Mouse (Mus musculus) kidney, adult 8-10 months (tissue): Measurements from ENCODE around the gene Cd83.

Experiments used
- DNase-seq, 2 experiments: peaks; one replicate each; pipeline ENCODE4 v3.0.0; 2022

The Cd83 gene

DNA sequence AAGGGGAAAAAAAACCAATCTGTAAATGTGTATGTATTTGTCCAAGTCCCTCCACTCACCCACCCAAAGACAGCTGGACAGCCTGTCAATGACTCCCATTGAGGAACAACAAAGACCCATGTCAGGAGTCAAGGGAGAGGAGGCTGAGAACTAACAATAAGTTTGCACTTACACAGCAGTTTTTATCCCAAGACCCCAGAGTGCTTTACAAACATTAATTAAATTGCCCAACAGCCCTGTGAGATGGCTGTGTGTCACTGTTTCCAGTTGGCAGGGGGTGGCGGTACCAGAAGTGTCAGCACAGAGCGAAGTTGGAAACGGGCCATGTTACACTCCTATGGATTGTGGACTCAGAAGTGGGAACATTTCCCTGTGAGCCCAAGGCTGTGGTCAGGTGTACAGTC, 22.7 kb downstream of the Cd83 start:
- DNase-seq = no peak

DNA sequence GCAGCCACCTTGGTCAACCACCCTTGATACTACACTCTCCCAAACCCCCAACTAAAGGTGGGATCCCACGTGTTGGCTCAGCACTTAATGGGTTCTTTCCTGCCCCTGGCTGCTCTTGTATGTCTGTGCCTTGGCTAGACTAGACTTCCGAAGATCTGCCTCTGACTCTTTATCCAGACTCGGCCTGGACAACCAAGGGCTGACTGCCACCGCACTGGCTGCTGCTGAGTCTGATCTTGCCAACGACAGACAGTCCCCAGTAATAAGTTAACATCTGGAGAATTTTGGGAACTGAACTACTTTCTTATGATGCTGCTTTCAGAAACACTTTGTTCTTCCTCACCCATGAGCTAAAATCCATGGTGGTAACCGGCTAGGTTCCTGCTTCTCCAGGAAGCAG, 26.0 kb downstream of the Cd83 start:
- no peak for DNase-seq

DNA sequence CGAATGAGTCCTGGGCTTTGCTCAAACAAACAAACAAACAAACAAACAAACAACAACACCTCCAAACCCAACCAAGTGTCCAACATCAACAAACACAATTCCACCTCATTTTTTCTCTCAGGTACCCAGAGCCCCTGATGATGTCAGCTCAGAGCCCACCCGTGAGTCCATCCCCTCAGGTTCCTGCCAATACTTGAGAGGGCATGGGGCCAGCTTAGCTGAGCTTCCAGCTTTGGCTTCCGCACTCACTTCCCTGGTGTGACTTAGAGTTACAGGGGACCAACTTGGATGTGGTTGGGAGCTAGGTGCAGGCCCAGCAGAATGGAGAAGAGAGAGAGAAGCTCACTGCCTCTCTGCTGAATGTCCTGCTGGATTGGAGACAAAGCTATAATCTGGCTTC, 27.3 kb downstream of the Cd83 start:
- DNase-seq = no peak

DNA sequence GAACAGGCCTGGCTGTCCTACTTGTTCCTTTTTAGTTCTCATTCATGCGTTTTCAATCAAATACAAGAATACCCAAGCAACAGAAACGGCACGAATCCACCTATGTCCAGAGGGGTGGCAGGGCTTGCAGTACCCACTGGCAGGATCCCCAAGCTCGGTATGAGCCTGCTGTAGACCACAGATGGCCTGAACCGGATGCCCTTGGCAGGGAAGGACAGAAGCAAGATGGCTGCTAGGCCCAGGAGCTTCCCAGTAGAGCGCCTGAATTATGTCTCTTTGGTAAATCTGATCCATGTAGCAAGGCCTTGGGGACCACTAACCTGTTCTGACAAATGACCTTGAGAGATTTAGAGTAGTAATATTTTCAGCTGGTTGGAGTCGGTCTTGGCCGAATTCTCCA, 28.9 kb downstream of the Cd83 start:
- no peak for DNase-seq

DNA sequence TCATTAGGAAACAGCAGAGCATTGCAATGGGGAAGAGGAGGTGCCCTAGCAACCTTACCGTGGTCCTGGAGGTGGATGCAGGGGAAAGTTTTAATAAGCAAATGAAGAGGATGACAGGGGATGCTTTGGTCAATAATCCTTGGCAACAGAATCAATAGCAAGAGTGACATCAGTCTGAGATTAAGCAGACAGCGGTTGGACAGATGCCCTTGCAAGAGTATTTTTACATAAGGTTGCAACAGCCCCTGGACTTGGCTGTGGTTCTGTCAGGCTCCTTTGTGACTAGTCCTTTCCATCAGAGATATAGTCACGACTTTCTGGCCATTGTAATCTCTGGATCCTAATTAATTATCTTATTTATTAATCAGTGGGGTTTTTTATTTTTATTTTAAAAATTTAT, 32.9 kb downstream of the Cd83 start:
- DNase-seq = no peak

DNA sequence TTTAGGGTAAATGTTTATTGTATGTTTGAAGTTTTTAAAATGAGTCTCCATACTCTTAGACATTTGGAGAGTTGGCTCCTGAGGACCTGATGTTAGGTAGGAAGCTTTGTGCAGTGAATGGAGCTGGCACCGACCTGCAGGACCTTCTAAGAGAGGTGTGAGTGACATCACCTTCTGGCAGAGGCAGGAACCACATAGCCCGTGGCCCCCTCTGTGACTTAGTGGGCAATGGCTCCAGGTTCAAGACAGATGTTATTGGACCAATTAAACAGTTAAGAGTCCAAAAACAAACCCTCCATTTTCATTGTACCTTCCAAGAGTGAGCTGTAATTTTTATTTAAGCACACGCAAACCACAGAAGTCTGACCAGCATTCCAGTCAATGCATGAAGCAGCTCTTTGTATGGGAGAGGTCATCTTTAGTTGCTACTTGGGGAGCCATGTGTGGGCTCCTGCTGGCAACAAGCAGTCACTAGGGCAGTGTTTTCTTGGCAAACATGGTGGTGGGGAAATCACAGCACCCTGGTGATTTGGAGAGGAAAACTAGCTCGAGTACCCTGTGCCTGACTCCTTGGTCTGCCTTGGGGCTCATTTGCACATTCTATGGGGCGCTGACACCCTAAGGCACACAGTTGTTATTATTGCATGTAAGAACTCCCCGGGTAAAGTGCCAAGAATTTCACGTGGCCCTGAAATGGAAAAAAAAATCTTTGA, 33.9 kb downstream of the Cd83 start:
- DNase-seq = peak in 1 of 2 experiments; percentile 11

DNA sequence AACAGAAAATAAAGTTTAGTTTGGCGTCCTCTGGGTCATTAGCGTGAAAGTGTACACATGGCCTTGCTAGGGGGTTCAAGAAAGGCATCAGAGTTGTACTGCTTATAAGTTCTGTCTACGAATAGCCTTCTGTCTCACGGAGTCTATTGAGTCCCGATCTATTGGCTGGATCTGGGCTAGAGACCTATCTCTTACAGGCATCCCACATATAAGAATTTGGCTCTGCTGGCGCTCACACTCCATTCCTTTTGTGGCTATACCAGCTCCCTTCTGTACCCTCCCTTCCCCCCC, 34.4 kb downstream of the Cd83 start:
- no peak for DNase-seq

DNA sequence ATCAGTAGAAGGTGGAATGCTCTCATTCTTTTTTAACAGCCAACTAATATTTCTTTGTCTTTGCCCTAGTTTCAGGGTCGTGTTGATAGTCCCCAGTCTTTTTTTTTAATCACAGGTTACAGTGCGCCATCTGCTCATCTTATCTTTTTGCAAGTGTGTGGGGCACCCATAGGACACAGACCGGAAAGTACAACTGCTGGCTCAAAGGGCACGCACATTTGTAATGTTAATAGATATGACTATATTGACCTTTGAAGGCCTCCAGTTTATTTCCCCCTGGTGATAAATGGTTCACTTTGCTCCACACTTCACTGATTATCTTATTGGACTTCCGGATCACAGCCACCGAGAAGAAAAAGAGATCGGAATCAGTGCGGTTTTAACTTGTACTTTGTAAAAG, 35.5 kb downstream of the Cd83 start:
- DNase-seq = no peak

DNA sequence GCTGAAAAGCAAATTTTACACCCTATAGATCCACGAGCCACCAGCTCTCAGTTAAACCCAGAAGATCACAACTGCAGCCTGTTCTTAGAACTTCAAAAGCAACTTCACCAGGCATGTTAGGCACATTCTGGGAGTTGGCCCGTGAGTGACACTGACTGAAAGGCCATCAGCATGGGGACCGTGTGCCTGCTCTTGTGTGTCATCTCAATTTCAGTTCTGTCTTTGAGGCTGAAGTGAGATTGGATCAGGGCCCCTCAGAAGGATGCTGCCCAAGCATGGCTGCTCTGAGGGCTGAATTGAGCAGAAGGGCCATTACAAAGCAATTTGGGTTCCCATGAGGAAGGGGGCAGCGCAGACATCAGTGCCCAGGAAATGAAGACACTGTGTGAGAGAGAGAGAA, 37.7 kb downstream of the Cd83 start:
- DNase-seq = no peak

DNA sequence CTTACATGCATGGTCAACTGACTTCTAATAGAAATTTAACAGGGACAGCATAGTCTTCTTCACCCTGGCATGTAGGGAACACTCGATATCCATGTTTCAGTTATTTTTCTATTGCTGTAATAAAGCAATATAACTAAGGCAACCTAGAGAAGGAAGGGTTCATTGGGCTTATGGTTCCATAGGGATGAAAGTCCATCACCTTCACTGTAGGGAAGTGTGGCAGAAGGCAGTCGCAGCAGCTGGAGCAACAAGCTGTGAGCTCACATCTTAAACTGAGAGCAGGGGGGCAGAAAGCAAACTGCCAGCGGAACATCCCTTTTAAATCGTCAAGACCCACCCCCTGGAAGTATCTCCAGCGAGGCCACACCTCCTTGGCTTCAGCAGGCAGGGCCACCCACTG, 44.1 kb downstream of the Cd83 start:
- DNase-seq = no peak

DNA sequence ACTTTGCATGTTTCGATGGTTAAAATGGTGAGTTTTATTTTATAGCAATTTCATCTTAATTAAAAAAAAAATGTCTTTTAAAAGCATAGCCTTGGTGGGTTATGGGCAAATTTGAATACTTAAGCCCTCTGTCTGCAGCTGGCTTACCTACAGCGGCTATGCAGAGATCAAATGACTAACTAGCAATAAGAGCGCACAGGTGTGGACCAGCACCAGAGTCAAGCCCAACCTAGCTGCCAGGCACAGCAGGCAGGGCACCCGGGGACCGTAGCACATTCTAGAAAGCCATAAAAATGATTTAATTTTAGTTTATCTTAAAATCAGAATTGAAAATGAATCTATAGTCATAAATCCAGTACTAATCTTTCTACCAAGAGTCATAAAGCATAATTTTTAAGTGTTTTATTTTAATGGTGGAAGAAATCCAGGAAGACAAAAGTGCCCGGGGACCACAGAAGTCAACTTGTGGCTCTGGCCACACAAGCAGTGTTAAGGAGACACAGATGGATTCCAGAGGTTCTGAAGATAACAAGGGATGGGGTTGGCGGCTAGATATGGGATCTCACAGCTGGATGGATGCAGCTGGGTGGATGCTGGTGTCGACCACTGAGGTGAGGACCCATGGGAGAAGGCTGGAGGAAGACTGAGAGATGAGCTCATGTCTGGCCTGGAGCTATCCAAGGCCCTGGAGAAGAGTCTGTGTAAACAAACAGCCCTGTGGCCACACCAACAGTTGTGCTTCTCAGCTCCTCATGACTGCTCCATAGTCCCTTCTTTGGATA, 46.5 kb downstream of the Cd83 start:
- peak in 1 of 2 experiments; percentile 9 for DNase-seq

DNA sequence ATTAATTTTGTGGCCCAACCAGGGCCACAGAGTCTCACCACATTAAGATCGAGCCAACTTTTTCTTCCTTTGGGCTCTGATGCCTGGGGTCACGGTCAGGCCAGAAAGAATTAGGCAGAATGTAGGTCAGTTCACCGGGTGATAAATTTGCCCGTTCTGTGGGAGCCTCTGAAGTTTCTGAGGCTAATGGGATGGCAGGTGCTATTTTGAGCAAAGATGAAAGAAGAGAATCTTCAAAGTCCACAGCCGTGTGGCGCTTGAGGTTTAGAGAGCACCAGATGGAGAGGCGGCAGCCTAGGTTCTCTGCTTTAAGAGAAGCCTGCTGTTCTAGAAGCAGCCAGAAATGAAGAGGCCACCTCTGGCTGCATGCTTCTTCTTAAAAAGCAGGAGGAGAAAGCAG, 48.2 kb downstream of the Cd83 start:
- no peak for DNase-seq

DNA sequence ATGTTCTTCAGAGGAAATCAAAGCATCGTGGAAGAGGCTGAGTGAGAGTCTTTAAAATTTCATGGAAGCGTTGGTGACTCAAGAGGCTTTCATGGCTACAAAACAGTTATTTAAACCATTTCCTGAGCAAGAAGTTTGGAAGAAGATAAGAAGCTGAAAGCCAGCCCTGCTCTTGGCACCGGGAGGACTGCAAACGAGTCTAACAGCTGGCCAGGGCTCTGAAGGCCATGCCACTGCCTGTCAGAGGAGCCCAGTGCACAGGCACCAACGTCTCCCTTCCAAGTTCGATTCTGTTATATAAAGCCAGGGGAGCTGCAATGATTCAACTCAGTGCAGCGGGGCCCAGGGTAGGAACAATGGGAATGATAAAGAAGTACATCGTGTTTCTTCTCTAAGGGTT, 51.8 kb downstream of the Cd83 start:
- DNase-seq = no peak

DNA sequence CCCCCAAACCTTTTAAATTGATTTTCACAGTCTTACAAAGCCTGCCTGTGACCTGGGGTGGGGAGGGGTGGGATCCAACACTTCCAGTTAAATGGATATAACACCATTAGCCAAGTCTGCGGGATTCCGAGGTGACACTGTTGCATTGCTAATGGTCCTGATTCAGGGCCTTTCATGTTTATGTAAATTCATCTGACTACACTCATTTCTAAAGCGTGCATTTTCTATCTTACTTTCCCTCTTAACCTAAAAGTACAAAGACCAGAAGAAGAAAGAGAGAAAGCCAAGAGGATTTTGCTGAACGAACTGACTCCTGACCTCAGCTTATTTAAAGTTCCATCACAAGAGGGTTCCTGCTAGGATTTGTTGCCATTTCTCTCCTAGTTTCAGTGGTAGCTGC, 53.2 kb downstream of the Cd83 start:
- DNase-seq = no peak

DNA sequence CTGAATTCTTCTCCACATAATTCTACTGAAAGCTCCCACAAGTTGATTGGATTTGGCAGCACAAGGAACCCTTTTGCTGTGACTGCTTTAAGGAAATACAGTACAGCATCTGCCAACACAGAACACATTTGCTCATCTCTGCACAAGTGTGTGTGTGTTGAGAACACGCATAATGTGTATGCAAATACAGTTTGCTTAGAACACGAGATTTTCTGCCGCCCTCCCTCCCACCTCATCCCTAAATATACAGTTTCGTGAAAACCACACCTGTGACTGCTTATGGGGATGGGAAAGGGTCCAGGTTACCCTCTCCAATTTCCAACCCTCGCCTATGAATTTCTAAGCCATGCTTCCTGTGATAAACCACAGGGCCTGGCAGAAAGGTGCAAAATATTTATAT, 60.6 kb downstream of the Cd83 start:
- no peak for DNase-seq

DNA sequence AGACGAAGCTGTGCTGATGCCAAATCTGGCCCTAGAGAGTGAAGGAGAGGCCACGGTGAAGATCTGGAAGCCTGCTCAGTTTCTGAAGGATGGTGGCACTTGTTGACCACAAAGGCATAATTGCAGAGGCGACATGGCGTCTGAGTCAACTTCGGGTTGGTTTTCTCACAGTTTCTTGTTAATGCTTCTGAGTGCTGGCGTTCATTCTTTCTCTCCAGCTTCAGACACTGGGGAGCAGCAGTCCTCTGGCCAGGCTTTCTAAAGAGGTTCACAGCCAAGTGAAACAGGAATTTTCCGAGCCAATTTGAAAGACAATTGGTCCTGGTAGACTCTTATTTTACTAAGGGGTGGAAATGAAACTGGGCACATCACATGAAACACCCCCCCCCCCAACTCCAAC, 62.6 kb downstream of the Cd83 start:
- no peak for DNase-seq

DNA sequence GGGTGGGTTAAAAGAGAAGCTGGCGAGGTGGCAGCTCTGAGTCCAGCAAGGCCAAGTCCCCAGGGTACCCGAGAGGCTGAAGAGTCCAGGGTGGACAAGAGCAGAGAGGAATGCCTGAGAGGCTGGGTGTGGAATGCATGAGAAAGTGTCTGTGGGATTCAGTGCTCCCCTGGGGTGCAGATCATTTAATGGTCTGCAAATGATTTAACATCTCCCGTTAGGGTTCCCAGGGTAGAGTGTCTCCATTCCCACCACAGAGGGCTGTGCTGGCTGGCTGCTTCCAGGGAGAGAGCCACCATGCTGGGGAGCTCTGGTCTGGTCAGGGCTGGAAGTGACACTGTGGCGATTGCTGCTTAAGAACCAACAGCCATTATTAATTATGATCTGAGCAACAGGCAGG, 65.2 kb downstream of the Cd83 start:
- no peak for DNase-seq

DNA sequence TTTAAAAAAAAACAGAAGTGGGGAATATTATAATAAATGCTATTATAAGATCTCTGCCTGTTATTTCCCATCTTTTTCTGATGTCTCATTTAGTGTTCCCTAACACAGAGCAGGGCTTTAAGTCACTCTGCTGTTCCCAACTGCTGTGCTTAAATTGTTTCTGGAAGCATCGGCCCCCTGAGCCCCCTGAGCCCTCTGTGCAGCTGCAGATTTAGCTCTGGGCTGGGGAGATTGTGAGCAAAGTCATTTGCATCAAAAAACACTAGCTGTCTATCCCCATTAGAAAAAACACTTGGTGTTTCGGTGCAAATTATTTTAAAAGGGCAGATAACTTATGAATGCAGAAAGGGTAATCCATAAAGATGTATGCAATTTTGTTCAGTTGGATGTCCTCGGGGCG, 66.5 kb downstream of the Cd83 start:
- no peak for DNase-seq
